Mouse (Mus musculus) brain, embryonic 14.5 days (tissue): ENCODE results near the gene Scg2.

Experiments used
- CTCF ChIP-seq: fragments of 200-500 bp; IDR thresholded peaks from 2 replicates; pipeline ENCODE4 v1.5.1; 2012; ENCODE audit warnings: inconsistent platforms, mild to moderate bottlenecking, moderate library complexity, borderline replicate concordance; ENCODE audit not compliant: insufficient read depth, insufficient read length; ENCODE audit errors: extremely low read depth
- POLR2A ChIP-seq: fragments of 200-500 bp; IDR thresholded peaks from 2 replicates; pipeline ENCODE4 v1.6.1; 2012; ENCODE audit warnings: mild to moderate bottlenecking, inconsistent platforms, borderline replicate concordance; ENCODE audit not compliant: poor library complexity, insufficient read depth, insufficient read length, severe bottlenecking; ENCODE audit errors: extremely low read depth

GRCm38 (mm10) chr1:79470856-79471255, 30.9 kb upstream of the Scg2 start:
- TF ChIP-seq CTCF, result no peak
- TF ChIP-seq POLR2A, result no peak
